Mouse (Mus musculus): ENCODE measurements around the gene Gm15319. TPM values are rescaled to one million over a fixed set of nuclear protein-coding genes. Genes with fewer than 3 reads are reported as not detected.
"Not testable (repeated sequence)": the region's sequence is repeated elsewhere in the genome, so short reads cannot be mapped to it uniquely, and the experiment has no call there.

Gm15319 gene
- total RNA-seq, 2 experiments from 2014 or later: 0.24 TPM; not detected in 1

DNA sequence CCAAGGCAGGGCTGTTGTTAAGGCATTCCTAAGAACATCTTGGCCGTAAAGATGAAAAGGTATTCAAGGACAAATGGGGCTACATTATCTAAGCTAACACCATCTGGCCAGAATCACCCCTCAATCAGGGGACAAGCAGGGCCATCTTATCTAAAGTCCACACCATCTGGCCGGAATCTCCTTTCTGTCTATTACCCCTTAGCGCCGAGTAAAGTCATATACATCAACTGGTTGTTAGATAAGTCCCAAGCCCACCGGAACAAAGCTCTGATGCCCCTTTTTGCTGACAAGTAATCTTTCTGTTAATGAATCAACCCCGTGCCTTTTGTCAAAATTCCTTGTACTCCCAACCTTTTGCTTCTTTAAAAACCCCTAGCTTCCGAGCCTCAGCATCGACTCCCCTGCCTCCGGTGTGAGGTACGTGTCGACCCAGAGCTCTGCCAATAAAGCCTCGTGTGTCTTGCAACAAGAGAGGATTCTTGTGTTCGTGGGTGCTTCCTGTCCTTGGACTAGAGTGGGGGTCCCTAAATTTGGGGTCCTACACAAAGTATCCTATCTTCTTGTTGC lies 65.0 kb downstream of the Gm15319 start:
- peak; percentile 17 for DNase-seq

DNA sequence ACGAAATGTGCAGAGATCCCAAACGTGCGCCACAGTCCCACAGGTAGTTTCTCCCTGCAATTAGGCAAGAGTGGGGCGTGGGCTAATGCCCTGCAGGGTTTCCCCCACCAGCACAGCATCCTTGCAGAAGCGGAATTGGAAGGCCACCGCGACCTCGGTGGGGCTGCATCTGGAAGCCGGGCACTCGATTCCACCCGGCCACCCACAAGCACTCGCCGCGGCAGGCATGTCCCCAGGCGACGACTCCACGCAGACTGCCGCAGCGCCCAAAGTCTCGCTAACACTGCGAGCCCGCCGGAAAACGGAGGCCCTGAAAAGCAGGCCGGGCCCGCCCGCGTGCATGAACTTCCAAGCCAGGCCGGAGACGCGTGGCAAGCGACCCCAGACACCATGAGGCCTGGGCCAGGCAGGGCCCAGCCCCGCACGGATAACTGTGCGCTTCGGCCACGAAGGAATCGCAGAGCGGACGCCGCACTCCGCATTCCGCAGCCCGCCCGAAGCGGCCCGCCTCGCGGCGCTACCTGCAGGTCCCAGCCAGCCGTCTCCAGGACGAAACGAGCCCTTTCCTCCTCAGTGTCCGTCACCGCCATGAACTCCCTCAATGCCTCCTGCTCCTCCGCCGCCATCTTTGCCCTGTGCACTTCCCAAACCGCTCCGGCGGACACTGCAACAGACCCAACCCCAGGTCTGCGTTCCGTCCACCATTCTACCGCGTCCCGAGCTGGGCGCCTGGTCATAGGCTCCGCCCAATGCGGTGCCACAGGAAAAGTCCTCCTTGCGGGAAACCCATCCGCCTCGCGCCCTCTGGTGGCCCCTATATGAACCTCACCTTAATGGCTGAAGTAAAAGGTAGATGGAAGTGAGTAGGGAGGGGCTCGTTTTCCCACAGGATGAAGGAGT lies 66.0 kb downstream of the Gm15319 start:
- DNase-seq: peak; percentile 78

DNA sequence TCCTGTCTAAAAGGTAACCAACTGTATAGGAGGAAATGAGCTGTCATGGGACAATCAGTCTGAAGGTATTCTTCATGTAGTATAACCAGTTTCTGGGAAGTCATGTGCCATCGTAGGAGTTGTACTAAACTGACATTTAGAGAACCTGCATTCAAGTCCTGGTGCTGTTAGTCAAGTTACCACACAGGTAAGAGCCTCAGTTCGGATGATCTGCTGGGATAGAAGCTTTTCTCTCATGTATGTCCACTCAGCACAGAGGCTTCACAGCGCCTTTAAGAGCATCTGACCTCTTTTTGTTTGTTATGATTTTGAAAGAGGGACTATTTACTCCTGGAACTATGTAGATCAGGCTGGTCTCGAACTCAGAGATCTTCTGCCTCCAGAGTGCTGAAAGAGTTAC lies 67.1 kb downstream of the Gm15319 start:
- DNase-seq: not testable (repeated sequence)

DNA sequence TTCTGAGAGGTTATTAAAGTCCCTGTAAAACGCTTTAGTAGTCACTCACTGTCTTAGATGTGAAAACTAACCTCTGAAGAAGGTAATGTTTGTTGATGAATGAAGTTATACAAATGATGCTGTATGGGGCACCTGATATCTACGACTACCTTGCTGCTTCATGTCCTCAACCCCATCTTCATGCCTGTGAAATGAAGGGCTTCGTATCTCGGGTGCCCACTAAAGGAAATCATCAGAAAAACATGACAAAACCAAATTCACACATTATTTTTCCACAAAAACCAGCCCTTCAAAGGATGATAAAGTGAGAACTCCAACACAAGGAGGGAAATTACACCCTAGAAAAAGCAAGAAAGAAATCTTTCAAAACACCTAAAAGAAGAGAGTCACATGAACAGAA lies 68.2 kb downstream of the Gm15319 start:
- DNase-seq: not testable (repeated sequence)

DNA sequence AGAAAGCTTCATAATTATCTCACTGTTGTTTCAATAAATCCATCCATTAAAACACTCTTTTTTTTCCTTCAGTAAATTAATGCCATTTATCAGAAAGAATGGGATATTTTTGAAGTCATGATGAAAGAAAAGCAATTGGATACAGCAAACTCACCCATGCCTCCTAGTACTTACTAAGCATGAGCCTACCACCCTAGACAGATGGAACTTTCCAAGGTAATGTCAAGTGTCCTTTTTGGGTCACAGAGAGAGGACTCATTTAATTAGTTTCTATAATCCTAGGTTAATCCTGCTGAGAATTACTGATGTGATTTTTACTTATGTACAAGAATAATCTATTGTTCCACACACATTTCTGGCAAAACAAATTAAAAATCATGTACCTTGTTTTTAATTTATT lies 69.0 kb downstream of the Gm15319 start:
- peak; percentile 5 for DNase-seq

DNA sequence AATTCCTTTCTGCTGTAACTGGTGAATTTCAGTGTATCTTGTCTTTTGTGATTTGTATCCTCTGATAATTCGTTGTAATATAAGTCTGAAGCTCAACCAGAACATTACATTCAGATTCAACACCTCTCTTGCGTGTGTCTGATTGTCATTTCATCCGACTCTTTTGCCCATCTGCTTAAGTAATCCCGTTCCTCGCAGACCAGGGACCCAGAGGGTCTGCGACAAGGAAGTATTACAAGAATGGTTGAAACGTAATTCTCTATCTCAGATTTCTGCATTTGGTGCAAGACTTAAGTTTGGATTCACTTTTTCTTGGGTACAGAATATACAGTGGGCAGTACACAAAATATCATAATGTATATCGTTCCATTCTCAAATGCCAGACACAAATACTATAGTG lies 73.0 kb downstream of the Gm15319 start:
- DNase-seq: not testable (repeated sequence)

DNA sequence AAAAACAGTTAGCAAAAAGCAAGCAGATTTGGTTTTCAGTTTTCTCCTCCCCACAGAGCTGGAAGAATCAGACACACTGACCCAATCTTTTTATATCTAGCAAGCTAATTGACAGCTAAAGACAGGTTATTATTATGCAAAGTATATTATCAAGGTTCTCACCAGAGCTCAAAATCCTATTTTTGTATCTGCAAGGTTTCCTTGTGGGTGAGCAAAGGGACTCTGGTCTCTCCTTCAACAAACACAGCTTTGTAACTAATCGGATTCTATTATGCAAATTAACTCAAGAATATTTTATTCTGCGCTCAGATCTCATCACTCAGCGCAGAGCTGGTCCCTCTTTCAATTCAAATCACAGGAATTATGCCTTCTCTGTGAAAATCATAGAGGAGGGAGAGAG lies 74.1 kb downstream of the Gm15319 start:
- DNase-seq: not testable (repeated sequence)

DNA sequence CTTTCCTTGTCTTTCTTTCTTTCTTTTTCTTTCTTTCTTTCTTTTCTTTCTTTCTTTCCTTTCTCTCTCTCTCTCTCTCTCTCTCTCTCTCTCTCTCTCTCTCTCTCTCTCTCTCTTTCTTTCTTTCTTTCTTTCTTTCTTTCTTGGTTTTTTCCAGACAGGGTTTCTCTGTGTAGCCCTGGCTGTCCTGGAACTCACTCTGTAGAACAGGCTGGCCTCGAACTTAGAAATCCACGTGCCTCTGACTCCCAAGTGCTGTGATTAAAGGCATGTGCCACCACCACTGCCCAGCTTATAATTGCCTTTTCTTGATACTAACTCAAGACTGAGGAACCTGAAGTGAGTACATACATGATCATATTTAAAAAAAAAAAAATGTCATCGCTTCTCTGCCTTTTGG lies 75.3 kb downstream of the Gm15319 start:
- not testable (repeated sequence) for DNase-seq

Data from gastrocnemius, postnatal 25 days (tissue).